28 mouse cellular contexts compared by ENCODE assay signal in the genomic region with DNA sequence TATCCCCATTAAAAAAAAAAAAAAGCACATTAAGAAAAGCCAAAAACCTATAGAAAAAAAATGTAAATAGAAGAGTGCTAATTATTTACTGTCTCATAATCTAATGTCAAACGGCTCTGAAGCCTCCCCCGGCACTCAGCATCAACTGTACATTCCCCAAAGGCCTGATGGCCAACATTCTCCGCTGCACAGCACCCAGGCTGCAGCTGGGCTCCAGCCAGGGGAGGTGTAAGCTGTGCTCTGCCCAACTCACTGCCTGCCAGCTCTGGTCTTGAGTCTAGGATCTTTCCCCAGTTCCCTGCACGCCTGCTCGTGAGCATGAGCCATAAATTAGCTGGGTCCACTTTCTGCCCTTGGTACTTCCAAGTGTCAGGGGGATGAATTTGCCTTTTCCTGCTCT. TPM values are rescaled to one million over a fixed set of nuclear protein-coding genes. Genes with fewer than 3 reads are reported as not detected.
DNase-seq lines count a peak whose midpoint lies in the region; ATAC-seq lines count a peak whose summit lies in the region.
"Had no signal": no experiment of that assay in that cellular context is flagged by ENCODE, and none has a peak within 500 bp of the region (broad histone marks: within the 10 kb centered on the region; RNA-seq: fewer than 3 reads in every experiment).

No protein-coding gene starts in this region.

- DNase-seq in adrenal gland, postnatal 10 days: peak; percentile 43
- DNase-seq in adrenal gland, adult 18-20 months (ENCODE audit: low spot score in 2 of 2): no peak
- DNase-seq in heart, adult 18-20 months: peak; percentile 22 to 34
- no peak for DNase-seq in heart, adult 8-10 months (ENCODE audit: low spot score)
- DNase-seq in heart, postnatal 4 days: peak; percentile 40
- DNase-seq in midbrain, embryonic 11.5 days (ENCODE audit: low spot score, missing footprints): peak; percentile 64
- DNase-seq in midbrain, embryonic 14.5 days: no peak
- DNase-seq: cerebellum, adult 11-12 months; cerebellum, adult 9-11 months; gastrocnemius, adult 2 months; gastrocnemius, postnatal 36 days; kidney, adult 18-20 months; lung, postnatal 14 days; right cerebral cortex, adult 18-20 months; spleen, adult 18-20 months; thymus, postnatal 14 days had no signal

- peaks cover 38% of the 10 kb centered on the region for H3K4me1 ChIP-seq in heart, embryonic 12.5 days (replicated peaks)
- H3K4me1 ChIP-seq in midbrain, embryonic 11.5 days (ENCODE audit: control insufficient read depth, insufficient read depth, low read length): peaks cover 20% of the 10 kb centered on the region
- H3K4me1 ChIP-seq in midbrain, embryonic 14.5 days (ENCODE audit: control insufficient read depth, insufficient read depth, low read length): 0 out of 2 replicates have a peak, but pooled peaks cover 4% of the 10 kb centered on the region

- H3K27ac ChIP-seq in heart, embryonic 12.5 days (ENCODE audit: poor library complexity, severe bottlenecking): no peak overlapping the region
- no peak overlapping the region for H3K27ac ChIP-seq in midbrain, embryonic 11.5 days (ENCODE audit: low read depth, low read length)
- H3K27ac ChIP-seq in midbrain, embryonic 14.5 days (replicated peaks; ENCODE audit: low read depth, low read length): no peak overlapping the region
- H3K27ac ChIP-seq: gastrocnemius, adult 2 months; heart, embryonic 13.5 days; hindbrain, embryonic 14.5 days; kidney, embryonic 15.5 days; limb, embryonic 13.5 days; neural tube, embryonic 12.5 days had no signal

- no peaks in the 10 kb centered on the region for H3K27me3 ChIP-seq in heart, embryonic 12.5 days (replicated peaks)
- no peaks in the 10 kb centered on the region for H3K27me3 ChIP-seq in midbrain, embryonic 11.5 days (ENCODE audit: control insufficient read depth, insufficient read depth, low read length)
- no peaks in the 10 kb centered on the region for H3K27me3 ChIP-seq in midbrain, embryonic 14.5 days (ENCODE audit: control insufficient read depth, insufficient read depth, low read length)
- H3K27me3 ChIP-seq: heart, embryonic 13.5 days; kidney, embryonic 15.5 days; limb, embryonic 13.5 days had no signal

- no peaks in the 10 kb centered on the region for H3K9me3 ChIP-seq in heart, embryonic 12.5 days (replicated peaks)
- H3K9me3 ChIP-seq in midbrain, embryonic 11.5 days (ENCODE audit: control insufficient read depth, low read length): no peaks in the 10 kb centered on the region
- no peaks in the 10 kb centered on the region for H3K9me3 ChIP-seq in midbrain, embryonic 14.5 days (ENCODE audit: control insufficient read depth, low read length)
- H3K9me3 ChIP-seq: G1E; heart, embryonic 13.5 days; kidney, embryonic 15.5 days; limb, embryonic 13.5 days; neural tube, embryonic 12.5 days had no signal

- H3K4me2 ChIP-seq in heart, embryonic 12.5 days: no peak overlapping the region
- no peak overlapping the region for H3K4me2 ChIP-seq in midbrain, embryonic 11.5 days
- H3K4me2 ChIP-seq in midbrain, embryonic 14.5 days (ENCODE audit: low read length): no peak overlapping the region
- H3K4me2 ChIP-seq: heart, embryonic 13.5 days; hindbrain, embryonic 14.5 days; kidney, embryonic 15.5 days; limb, embryonic 13.5 days; liver, embryonic 11.5 days; neural tube, embryonic 12.5 days had no signal

- ATAC-seq in heart, embryonic 12.5 days (ENCODE audit: insufficient number of reproducible peaks, low FRiP score): no peak
- no peak for ATAC-seq in midbrain, embryonic 11.5 days (ENCODE audit: low FRiP score)
- no peak for ATAC-seq in midbrain, embryonic 14.5 days (ENCODE audit: low FRiP score, low TSS enrichment)
- ATAC-seq: forebrain, embryonic 16.5 days; midbrain, embryonic 16.5 days had no signal

- no peaks in the 10 kb centered on the region for H3K36me3 ChIP-seq in heart, embryonic 12.5 days
- no peaks in the 10 kb centered on the region for H3K36me3 ChIP-seq in midbrain, embryonic 11.5 days (ENCODE audit: control insufficient read depth, insufficient read depth, low read length)
- no peaks in the 10 kb centered on the region for H3K36me3 ChIP-seq in midbrain, embryonic 14.5 days (ENCODE audit: control insufficient read depth, insufficient read depth, low read length)
- H3K36me3 ChIP-seq: G1E; heart, embryonic 13.5 days; limb, embryonic 13.5 days; neural tube, embryonic 12.5 days had no signal

- no peak overlapping the region for H3K4me3 ChIP-seq in heart, embryonic 12.5 days
- no peak overlapping the region for H3K4me3 ChIP-seq in midbrain, embryonic 11.5 days (ENCODE audit: low read depth, low read length)
- no peak overlapping the region for H3K4me3 ChIP-seq in midbrain, embryonic 14.5 days (replicated peaks; ENCODE audit: low read depth, low read length)
- H3K4me3 ChIP-seq: erythroblast, embryonic 14.5 days; gastrocnemius, adult 2 months; heart, embryonic 13.5 days; kidney, embryonic 15.5 days; limb, embryonic 13.5 days; myocyte; neural tube, embryonic 12.5 days had no signal

- H3K9ac ChIP-seq in heart, embryonic 12.5 days: no peak overlapping the region
- H3K9ac ChIP-seq in midbrain, embryonic 11.5 days (ENCODE audit: low read length): no peak overlapping the region
- no peak overlapping the region for H3K9ac ChIP-seq in midbrain, embryonic 14.5 days (replicated peaks; ENCODE audit: low read length)
- H3K9ac ChIP-seq: heart, embryonic 13.5 days; hindbrain, embryonic 14.5 days; kidney, embryonic 15.5 days; limb, embryonic 13.5 days; neural tube, embryonic 12.5 days had no signal

- 62% methylated on average over 5 of the region's 5 CpGs for WGBS in heart, embryonic 12.5 days
- WGBS in midbrain, embryonic 11.5 days: 90% methylated on average over 5 of the region's 5 CpGs
- 76% methylated on average over 5 of the region's 5 CpGs for WGBS in midbrain, embryonic 14.5 days

RNA-seq across cellular contexts. Expression of gene Thsd4, which starts 15.7 kb away (rescaled TPM):
- total RNA-seq in adrenal gland, postnatal 10 days (2021): 10 to 100 TPM; 10.1 to 10.6 TPM
- 1 to 10 TPM; 3.2 to 3.6 TPM for total RNA-seq in adrenal gland, adult 18-20 months (2021)
- total RNA-seq in heart, adult 18-20 months (2021): 1 to 10 TPM; 4.4 to 4.7 TPM
- total RNA-seq in heart, adult 8-10 months (2022): 1 to 10 TPM; 3.7 to 4.8 (median 4.2) TPM
- total RNA-seq in heart, postnatal 4 days (2021): 10 to 100 TPM; 21.7 to 24.1 TPM
- polyA plus RNA-seq in heart, embryonic 12.5 days (2016; fragmentation: Nextera tagmentation; extraction: Ambion mirVana): 12.4 and 14.0 TPM in 2 replicates
- polyA plus RNA-seq in midbrain, embryonic 11.5 days (2014; fragmentation: Nextera tagmentation; extraction: Ambion mirVana): 6.3 and 6.4 TPM in 2 replicates
- 3.4 and 5.6 TPM in 2 replicates for polyA plus RNA-seq in midbrain, embryonic 14.5 days (2014; fragmentation: Nextera tagmentation; extraction: Ambion mirVana)

Comparison
In these comparisons a context has a peak if more than half of its experiments do, and no peak if none do; other contexts are left out.
1. DNase-seq: peak in adrenal gland, postnatal 10 days (single experiment), heart, adult 18-20 months (2 of 2), heart, postnatal 4 days (single experiment) and midbrain, embryonic 11.5 days (single experiment); none in adrenal gland, adult 18-20 months (0 of 2), heart, adult 8-10 months (single experiment) and midbrain, embryonic 14.5 days (single experiment).